In the genomic region with DNA sequence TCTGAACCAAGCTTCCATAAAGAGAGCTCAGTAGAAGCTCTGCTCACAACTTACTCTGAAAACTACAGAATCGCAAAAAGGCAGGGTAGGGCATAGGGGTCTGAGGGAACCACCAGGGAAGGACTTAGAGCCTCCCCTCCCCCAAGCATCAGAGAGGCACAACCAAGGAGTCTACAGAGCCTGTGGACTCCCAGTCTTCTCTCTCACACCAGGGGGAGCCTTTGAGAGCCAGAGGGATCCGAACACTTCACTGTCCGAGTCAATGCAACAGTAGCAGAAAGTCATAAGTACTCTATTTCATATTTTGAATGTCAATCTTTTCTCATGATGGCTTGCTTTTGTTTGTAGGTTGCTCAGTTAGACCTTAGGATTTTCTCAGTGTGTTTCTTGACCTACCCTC, we compare ENCODE assay signal across 15 mouse cellular contexts. TPM values are rescaled to one million over a fixed set of nuclear protein-coding genes. Genes with fewer than 3 reads are reported as not detected.
DNase-seq lines count a peak whose midpoint lies in the region; ATAC-seq and TF ChIP-seq lines count a peak whose summit lies in the region.
"Had no signal": no experiment of that assay in that cellular context is flagged by ENCODE, and none has a peak within 500 bp of the region (broad histone marks: within the 10 kb centered on the region; RNA-seq: fewer than 3 reads in every experiment).

No protein-coding gene starts in this region.

- ATAC-seq in kidney, embryonic 16.5 days (ENCODE audit: low FRiP score, low TSS enrichment): no peak
- no peak for ATAC-seq in stomach, postnatal 0 days (ENCODE audit: low FRiP score, low TSS enrichment)
- ATAC-seq: forebrain, embryonic 13.5 days had no signal

- H3K4me3 ChIP-seq in kidney, embryonic 16.5 days (ENCODE audit: low read length): no peak overlapping the region
- H3K4me3 ChIP-seq in thymus, adult 2 months (ENCODE audit: control insufficient read depth, insufficient read depth, low read length): no peak overlapping the region
- H3K4me3 ChIP-seq in stomach, postnatal 0 days (ENCODE audit: low read depth, low read length): no peak overlapping the region
- H3K4me3 ChIP-seq: embryonic facial prominence, embryonic 13.5 days; forebrain, embryonic 13.5 days; hindbrain, embryonic 10.5 days; liver, embryonic 15.5 days had no signal

- TF ChIP-seq EP300 in stomach, postnatal 0 days (optimal IDR thresholded peaks at IDR 0.05): no peak

- no peaks in the 10 kb centered on the region for H3K27me3 ChIP-seq in kidney, embryonic 16.5 days (ENCODE audit: insufficient read depth, low read length)
- no peaks in the 10 kb centered on the region for H3K27me3 ChIP-seq in thymus, adult 2 months (ENCODE audit: control insufficient read depth, insufficient read depth, low read length)
- H3K27me3 ChIP-seq in stomach, postnatal 0 days (ENCODE audit: control insufficient read depth, insufficient read depth, low read length): no peaks in the 10 kb centered on the region
- H3K27me3 ChIP-seq: embryonic facial prominence, embryonic 13.5 days; forebrain, embryonic 13.5 days; liver, embryonic 15.5 days had no signal

- no peak for TF ChIP-seq CTCF in thymus, adult 2 months (IDR thresholded peaks at IDR 0.05; ENCODE audit: borderline replicate concordance, control insufficient read depth, extremely low read depth, insufficient read depth, low read length, poor library complexity)
- TF ChIP-seq CTCF in stomach, postnatal 0 days (IDR thresholded peaks at IDR 0.05; ENCODE audit: low read depth): peak; percentile 56

- DNase-seq in adrenal gland, adult (ENCODE audit: inconsistent age in 2 of 2, low spot score in 1 of 2): peak; percentile 14 to 60
- DNase-seq in adrenal gland, adult 8-10 months: no peak
- peak; percentile 4 for DNase-seq in kidney, adult 9 months
- DNase-seq in thymus, postnatal 25 days: peak; percentile 6
- DNase-seq in thymus, adult 2 months: no peak
- no peak for DNase-seq in stomach, postnatal 0 days (ENCODE audit: low spot score)
- DNase-seq in layer of hippocampus, postnatal 14 days (ENCODE audit: low spot score in 2 of 2): no peak
- DNase-seq: gastrocnemius, postnatal 10 days; left cerebral cortex, postnatal 4 days had no signal

- WGBS in kidney, embryonic 16.5 days: 80% methylated on average over 3 of the region's 3 CpGs
- WGBS in thymus, adult 2 months: 65% methylated on average over 3 of the region's 3 CpGs
- 62% methylated on average over 3 of the region's 3 CpGs for WGBS in stomach, postnatal 0 days

- no peak overlapping the region for H3K27ac ChIP-seq in kidney, embryonic 16.5 days (ENCODE audit: low read length)
- H3K27ac ChIP-seq in thymus, adult 2 months (ENCODE audit: control insufficient read depth, insufficient read depth, low read length): no peak overlapping the region
- H3K27ac ChIP-seq in stomach, postnatal 0 days (replicated peaks): no peak overlapping the region
- H3K27ac ChIP-seq: embryonic facial prominence, embryonic 13.5 days; forebrain, embryonic 13.5 days; hindbrain, embryonic 10.5 days; liver, embryonic 15.5 days had no signal

- H3K36me3 ChIP-seq in kidney, embryonic 16.5 days (ENCODE audit: insufficient read depth, low read length): no peaks in the 10 kb centered on the region
- no peaks in the 10 kb centered on the region for H3K36me3 ChIP-seq in thymus, adult 2 months (ENCODE audit: control insufficient read depth, insufficient read depth, low read length)
- no peaks in the 10 kb centered on the region for H3K36me3 ChIP-seq in stomach, postnatal 0 days (ENCODE audit: control insufficient read depth, insufficient read depth, low read length)
- H3K36me3 ChIP-seq: embryonic facial prominence, embryonic 13.5 days; hindbrain, embryonic 10.5 days; liver, embryonic 15.5 days had no signal

- TF ChIP-seq POLR2A in thymus, adult 2 months (IDR thresholded peaks at IDR 0.05; ENCODE audit: control insufficient read depth, extremely low read depth, insufficient read depth, low read length, poor library complexity): no peak

- no peak overlapping the region for H3K4me2 ChIP-seq in kidney, embryonic 16.5 days (replicated peaks; ENCODE audit: low read depth, low read length)
- H3K4me2 ChIP-seq in stomach, postnatal 0 days (replicated peaks; ENCODE audit: low read depth): no peak overlapping the region
- H3K4me2 ChIP-seq: embryonic facial prominence, embryonic 13.5 days; forebrain, embryonic 13.5 days; liver, embryonic 15.5 days; midbrain, embryonic 11.5 days had no signal

- H3K9me3 ChIP-seq in kidney, embryonic 16.5 days (ENCODE audit: low read length): peaks cover 3% of the 10 kb centered on the region; the same call in 1 of the 2 replicates
- no peaks in the 10 kb centered on the region for H3K9me3 ChIP-seq in stomach, postnatal 0 days (ENCODE audit: control insufficient read depth, low read length)
- H3K9me3 ChIP-seq: embryonic facial prominence, embryonic 13.5 days; forebrain, embryonic 13.5 days; liver, embryonic 15.5 days had no signal

- no peaks in the 10 kb centered on the region for H3K4me1 ChIP-seq in kidney, embryonic 16.5 days (ENCODE audit: insufficient read depth, low read length)
- no peaks in the 10 kb centered on the region for H3K4me1 ChIP-seq in thymus, adult 2 months (replicated peaks; ENCODE audit: control insufficient read depth, insufficient read depth, low read length)
- H3K4me1 ChIP-seq in stomach, postnatal 0 days (replicated peaks; ENCODE audit: control insufficient read depth, insufficient read depth): no peaks in the 10 kb centered on the region
- H3K4me1 ChIP-seq: embryonic facial prominence, embryonic 13.5 days; forebrain, embryonic 13.5 days; hindbrain, embryonic 10.5 days; liver, embryonic 15.5 days had no signal

- no peak overlapping the region for H3K9ac ChIP-seq in kidney, embryonic 16.5 days (replicated peaks; ENCODE audit: low read length)
- no peak overlapping the region for H3K9ac ChIP-seq in stomach, postnatal 0 days (ENCODE audit: low read length)
- H3K9ac ChIP-seq: embryonic facial prominence, embryonic 13.5 days; forebrain, embryonic 13.5 days; liver, embryonic 15.5 days had no signal

RNA-seq across cellular contexts. Expression of a gene that starts 30.2 kb away (rescaled TPM):
- total RNA-seq in adrenal gland, adult 8-10 months (2022): not detected
- polyA plus RNA-seq in kidney, embryonic 16.5 days (2015; fragmentation: Nextera tagmentation; extraction: Ambion mirVana): 0.05 and 0.12 TPM in 2 replicates
- not detected in 2 replicates for polyA plus RNA-seq in thymus, adult 2 months (2012; rRNA removed)
- polyA plus RNA-seq in stomach, postnatal 0 days (2015; fragmentation: Nextera tagmentation; extraction: Ambion mirVana): not detected in 2 replicates
- 10 to 100 TPM in 1 of 2 experiments, 1 to 10 TPM in 1; 8.1 to 12.1 TPM for total RNA-seq in layer of hippocampus, postnatal 14 days (2021)
- polyA plus RNA-seq: hindbrain, embryonic 10.5 days had no signal

Comparison
In these comparisons a context has a peak if more than half of its experiments do, and no peak if none do; other contexts are left out.
1. DNase-seq: peak in adrenal gland, adult (2 of 2), kidney, adult 9 months (single experiment) and thymus, postnatal 25 days (single experiment); none in adrenal gland, adult 8-10 months (single experiment), thymus, adult 2 months (single experiment), stomach, postnatal 0 days (single experiment) and layer of hippocampus, postnatal 14 days (0 of 2).